Mouse (Mus musculus) liver, adult 2 months (tissue): ENCODE measurements around the gene Styx. TPM values are rescaled to one million over a fixed set of nuclear protein-coding genes. Genes with fewer than 3 reads are reported as not detected.
A peak's percentile ranks its signal among the peaks of the same experiment; 100 is the strongest.

Experiments used
- DNase-seq: peaks from one replicate; pipeline ENCODE4 v3.0.0-alpha.2; 2011; ENCODE audit warnings: low read depth, low spot score; ENCODE audit errors: extremely low read depth
- H3K27ac ChIP-seq: fragments of 200-500 bp; replicated peaks from 2 replicates; pipeline ENCODE4 v1.5.1; 2012; ENCODE audit warnings: low read depth, mild to moderate bottlenecking, control low read depth, inconsistent platforms, low read length; ENCODE audit not compliant: insufficient read depth
- H3K27me3 ChIP-seq: fragments of 200-500 bp; 2 replicates; pipeline ENCODE4 v1.6.1; 2012; ENCODE audit warnings: mild to moderate bottlenecking, moderate library complexity, low read length, inconsistent platforms; ENCODE audit not compliant: control insufficient read depth, insufficient read depth
- H3K36me3 ChIP-seq: fragments of 200-500 bp; 2 replicates; pipeline ENCODE4 v1.6.1; 2012; ENCODE audit warnings: low read length, inconsistent platforms; ENCODE audit not compliant: control insufficient read depth, insufficient read depth
- H3K4me1 ChIP-seq: fragments of 200-500 bp; 2 replicates; pipeline ENCODE4 v1.6.1; 2011; ENCODE audit warnings: low read length; ENCODE audit not compliant: control insufficient read depth, insufficient read depth
- H3K4me3 ChIP-seq: fragments of 200-500 bp; 2 replicates; pipeline ENCODE4 v1.5.1; 2011; ENCODE audit warnings: low read depth, mild to moderate bottlenecking, control low read depth, low read length, moderate library complexity; ENCODE audit not compliant: insufficient read depth
- H3K79me2 ChIP-seq: fragments of 200-500 bp; 2 replicates; pipeline ENCODE4 v1.6.1; 2012; ENCODE audit warnings: inconsistent platforms, mild to moderate bottlenecking, low read length, moderate library complexity; ENCODE audit not compliant: control insufficient read depth, insufficient read depth
- H3K9ac ChIP-seq: fragments of 200-500 bp; 2 replicates; pipeline ENCODE4 v1.6.1; 2012; ENCODE audit warnings: low read depth, mild to moderate bottlenecking, control low read depth, inconsistent platforms, low read length
- CTCF ChIP-seq: fragments of 200-500 bp; IDR thresholded peaks from 2 replicates; pipeline ENCODE4 v1.5.1; 2011; ENCODE audit warnings: low read depth, low read length, control low read depth
- POLR2A ChIP-seq: fragments of 200-500 bp; IDR thresholded peaks from 2 replicates; pipeline ENCODE4 v1.6.1; 2011; ENCODE audit warnings: low read length, control low read depth; ENCODE audit not compliant: insufficient read depth; ENCODE audit errors: extremely low read depth
- WGBS: fragments of 180-500 bp; shearing (Covaris S2); methylation state at CpG from one replicate; pipeline ENCODE4 v1.1.7; 2018; 5-methylcytosine and 5-hydroxymethylcytosine counted together
- polyA plus RNA-seq: library from polyadenylated mRNA; depleted of rRNA; stranded (reverse); fragments of >200 nt; gene quantifications from 2 replicates; pipeline ENCODE4 v1.2.3, GENCODE M21; 2012; rRNA removed
- total RNA-seq: library from RNA; depleted of rRNA; stranded (reverse); fragments of >200 nt; gene quantifications from 2 replicates; pipeline ENCODE4 v1.2.3, GENCODE M21; 2014; rRNA removed

The Styx gene
- total and polyA plus RNA-seq, 2 experiments = 1.4 to 5.3 TPM

GRCm38 (mm10) chr14:45469446-45469845, 118.6 kb downstream of the Styx start:
- 95% methylated on average over 8 of the region's 8 CpGs for WGBS
- TF ChIP-seq CTCF = peak; percentile 71
- TF ChIP-seq POLR2A = no peak
- no peaks in the 10 kb centered on the region for H3K27me3 ChIP-seq
- no peak for DNase-seq
- no peak overlapping the region for H3K4me3 ChIP-seq
- peaks cover 71% of the 10 kb centered on the region for H3K36me3 ChIP-seq
- peaks cover 18% of the 10 kb centered on the region for H3K4me1 ChIP-seq
- 0 out of 2 replicates have a peak, but pooled peaks cover 5% of the 10 kb centered on the region for H3K79me2 ChIP-seq
- H3K9ac ChIP-seq = no peak overlapping the region
- H3K27ac ChIP-seq = no peak overlapping the region

Other genes with a start within 250 kb of the Styx start
- 0.81 and 1.6 TPM in 2 replicates for gene Gpr137c, start 131.4 kb upstream of the Styx start, total RNA-seq
- gene Gpr137c, start 131.4 kb upstream of the Styx start, polyA plus RNA-seq = 1.2 and 3.3 TPM in 2 replicates
- gene Txndc16, start 130.8 kb upstream of the Styx start, total RNA-seq = 8.2 and 10.3 TPM in 2 replicates
- gene Txndc16, start 130.8 kb upstream of the Styx start, polyA plus RNA-seq = 0.81 and 0.96 TPM in 2 replicates
- 14.9 and 16.1 TPM in 2 replicates for gene Ero1l, start 32.3 kb upstream of the Styx start, total RNA-seq
- 4.1 and 4.2 TPM in 2 replicates for gene Ero1l, start 32.3 kb upstream of the Styx start, polyA plus RNA-seq
- 101 and 108 TPM in 2 replicates for gene Psmc6, start 21.3 kb upstream of the Styx start, total RNA-seq
- 21.5 and 32.8 TPM in 2 replicates for gene Psmc6, start 21.3 kb upstream of the Styx start, polyA plus RNA-seq
- gene Gnpnat1, start 53.8 kb downstream of the Styx start, total RNA-seq = 115 and 121 TPM in 2 replicates
- 23.5 and 30.6 TPM in 2 replicates for gene Gnpnat1, start 53.8 kb downstream of the Styx start, polyA plus RNA-seq
- gene Fermt2, start 179.0 kb downstream of the Styx start, total RNA-seq = 95.1 and 104 TPM in 2 replicates
- 37.4 and 49.7 TPM in 2 replicates for gene Fermt2, start 179.0 kb downstream of the Styx start, polyA plus RNA-seq